Mouse (Mus musculus): ENCODE results near the gene Gas2l1. TPM values are rescaled to one million over a fixed set of nuclear protein-coding genes. Genes with fewer than 3 reads are reported as not detected.

Gene Gas2l1
- polyA plus RNA-seq, 1 experiment = 57.4 TPM

DNA sequence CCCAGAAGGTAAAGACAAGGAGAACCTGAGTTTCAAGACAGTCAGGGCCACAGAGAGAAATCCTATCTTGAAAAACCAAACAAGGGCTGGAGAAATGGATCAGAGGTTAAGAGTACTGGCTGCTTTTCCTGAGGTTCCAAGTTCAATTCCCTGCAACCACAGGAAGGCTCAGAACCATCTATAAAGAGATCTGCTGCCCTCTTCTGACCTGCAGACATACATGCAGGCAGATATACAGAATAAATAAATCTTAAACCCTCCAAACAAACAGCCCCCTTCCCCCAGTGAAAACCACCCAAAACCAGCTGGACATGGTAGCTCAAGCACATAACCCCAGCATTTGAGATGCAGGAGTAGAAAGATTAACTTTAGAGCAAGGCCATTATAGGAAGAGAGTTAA is 10.6 kb upstream of the Gas2l1 start:
- H3K4me3 ChIP-seq (replicated peaks; ENCODE audit: insufficient read depth, low read depth, low read length) = no peak overlapping the region
- H3K27me3 ChIP-seq (ENCODE audit: control insufficient read depth, insufficient read depth, low read length) = no peaks in the 10 kb centered on the region
- no peak for TF ChIP-seq POLR2A (IDR thresholded peaks at IDR 0.05; ENCODE audit: borderline replicate concordance, insufficient read depth, low read length)
- no peak for TF ChIP-seq CTCF (IDR thresholded peaks at IDR 0.05; ENCODE audit: borderline replicate concordance, insufficient read depth, low read depth, low read length)
- DNase-seq = no peak
- no peaks in the 10 kb centered on the region for H3K4me1 ChIP-seq (ENCODE audit: control insufficient read depth, insufficient read depth, low read length)
- H3K27ac ChIP-seq (ENCODE audit: insufficient read depth, low read length) = no peak overlapping the region

DNA sequence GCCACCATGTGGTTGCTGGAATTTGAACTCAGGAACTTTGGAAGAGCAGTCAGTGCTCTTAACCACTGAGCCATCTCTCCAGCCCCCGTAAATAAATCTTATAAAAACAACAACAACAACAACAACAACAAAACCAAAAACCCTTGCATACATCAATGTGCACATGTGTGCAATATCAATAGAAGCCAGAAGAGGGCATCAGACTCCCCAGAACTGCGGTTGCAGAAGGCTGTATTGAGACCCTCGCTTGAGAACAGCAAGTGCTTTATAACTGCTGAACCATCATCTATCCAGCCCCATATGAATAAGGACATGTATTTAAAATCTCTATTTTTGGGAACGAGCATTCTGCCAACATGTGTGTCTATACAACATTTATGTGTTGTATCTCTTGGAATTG is 9.8 kb upstream of the Gas2l1 start:
- 55% methylated on average over 4 of the region's 4 CpGs for WGBS
- H3K27ac ChIP-seq (ENCODE audit: insufficient read depth, low read length) = no peak overlapping the region
- no peak for DNase-seq
- TF ChIP-seq POLR2A (IDR thresholded peaks at IDR 0.05; ENCODE audit: borderline replicate concordance, insufficient read depth, low read length) = no peak
- peak; percentile 35; the same call in 1 of the 2 replicates for TF ChIP-seq CTCF (IDR thresholded peaks at IDR 0.05; ENCODE audit: borderline replicate concordance, insufficient read depth, low read depth, low read length)
- no peaks in the 10 kb centered on the region for H3K4me1 ChIP-seq (ENCODE audit: control insufficient read depth, insufficient read depth, low read length)
- H3K4me3 ChIP-seq (replicated peaks; ENCODE audit: insufficient read depth, low read depth, low read length) = no peak overlapping the region
- H3K27me3 ChIP-seq (ENCODE audit: control insufficient read depth, insufficient read depth, low read length) = no peaks in the 10 kb centered on the region

DNA sequence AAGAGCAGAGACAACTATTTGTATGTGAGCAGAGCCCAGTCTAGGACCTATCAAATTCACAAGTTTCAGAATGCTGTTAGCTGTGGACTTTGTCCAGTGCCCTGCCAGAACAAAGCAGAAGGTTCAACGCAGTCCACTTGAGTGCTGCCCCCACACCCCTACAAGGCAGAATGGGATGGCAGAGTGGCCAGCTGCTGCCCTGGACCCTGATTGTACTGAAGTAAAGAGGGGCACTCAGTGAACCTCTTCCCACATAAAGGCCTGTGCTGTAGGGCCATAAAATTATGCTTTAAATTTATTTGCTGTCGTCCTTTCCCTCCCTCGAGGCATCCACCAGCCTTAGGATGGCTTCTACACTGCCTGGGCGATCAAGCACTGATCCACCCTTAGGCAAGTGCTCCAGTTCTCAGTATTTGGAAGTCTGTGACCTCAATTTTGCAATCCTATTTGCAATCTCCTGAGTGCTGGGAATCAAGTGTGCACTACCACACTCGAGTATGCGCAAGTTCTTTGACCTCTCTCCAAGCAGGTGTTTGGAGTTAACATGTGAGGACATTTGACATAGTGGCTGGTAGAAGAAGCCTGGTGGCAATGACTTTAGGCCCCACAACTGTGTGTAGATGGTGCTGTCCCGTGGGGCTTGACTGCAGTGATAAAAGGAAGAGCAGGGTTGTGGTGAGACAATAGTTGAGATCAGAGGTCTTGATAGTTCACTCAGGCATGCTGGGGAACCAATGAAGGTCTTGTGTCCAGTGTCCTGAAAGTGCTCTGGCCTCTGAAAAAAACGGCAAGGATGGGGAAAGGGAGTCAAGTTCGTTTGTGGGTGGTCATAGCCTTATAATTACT is 3.2 kb upstream of the Gas2l1 start:
- no peak for TF ChIP-seq CTCF (IDR thresholded peaks at IDR 0.05; ENCODE audit: borderline replicate concordance, insufficient read depth, low read depth, low read length)
- TF ChIP-seq POLR2A (IDR thresholded peaks at IDR 0.05; ENCODE audit: borderline replicate concordance, insufficient read depth, low read length) = no peak
- Histone ChIP-seq H3K27me3 (ENCODE audit: control insufficient read depth, insufficient read depth, low read length) (no peaks in the 10 kb centered on the region), H3K4me3 (replicated peaks; ENCODE audit: insufficient read depth, low read depth, low read length) (no peak overlapping the region), H3K27ac (ENCODE audit: insufficient read depth, low read length) (no peak overlapping the region), H3K4me1 (ENCODE audit: control insufficient read depth, insufficient read depth, low read length) (peaks cover 2% of the 10 kb centered on the region; the same call in 1 of the 2 replicates)
- no peak for DNase-seq
- WGBS = 75% methylated on average over 9 of the region's 9 CpGs

DNA sequence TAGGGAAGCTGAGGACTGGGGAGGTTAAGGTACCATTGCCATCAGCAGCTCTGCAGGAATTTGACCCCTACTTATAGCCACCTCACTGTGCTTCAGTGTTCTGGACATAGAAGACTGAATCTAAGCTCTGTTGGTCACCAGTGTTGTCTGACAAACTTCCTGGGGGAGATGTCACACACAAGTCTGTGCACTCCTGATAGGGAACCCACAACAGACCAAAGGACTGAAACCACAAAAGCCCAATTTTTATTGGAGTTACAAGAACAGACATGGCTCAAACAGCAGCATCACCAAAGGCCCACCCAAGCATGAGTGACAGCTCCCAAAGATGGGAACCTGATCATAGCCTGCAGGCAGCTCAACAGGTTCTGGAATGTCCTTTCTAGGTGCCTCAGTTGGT is 1.9 kb upstream of the Gas2l1 start:
- H3K4me3 ChIP-seq (replicated peaks; ENCODE audit: insufficient read depth, low read depth, low read length) = no peak overlapping the region
- TF ChIP-seq CTCF (IDR thresholded peaks at IDR 0.05; ENCODE audit: borderline replicate concordance, insufficient read depth, low read depth, low read length) (no peak), POLR2A (IDR thresholded peaks at IDR 0.05; ENCODE audit: borderline replicate concordance, insufficient read depth, low read length) (no peak)
- no peaks in the 10 kb centered on the region for H3K27me3 ChIP-seq (ENCODE audit: control insufficient read depth, insufficient read depth, low read length)

DNA sequence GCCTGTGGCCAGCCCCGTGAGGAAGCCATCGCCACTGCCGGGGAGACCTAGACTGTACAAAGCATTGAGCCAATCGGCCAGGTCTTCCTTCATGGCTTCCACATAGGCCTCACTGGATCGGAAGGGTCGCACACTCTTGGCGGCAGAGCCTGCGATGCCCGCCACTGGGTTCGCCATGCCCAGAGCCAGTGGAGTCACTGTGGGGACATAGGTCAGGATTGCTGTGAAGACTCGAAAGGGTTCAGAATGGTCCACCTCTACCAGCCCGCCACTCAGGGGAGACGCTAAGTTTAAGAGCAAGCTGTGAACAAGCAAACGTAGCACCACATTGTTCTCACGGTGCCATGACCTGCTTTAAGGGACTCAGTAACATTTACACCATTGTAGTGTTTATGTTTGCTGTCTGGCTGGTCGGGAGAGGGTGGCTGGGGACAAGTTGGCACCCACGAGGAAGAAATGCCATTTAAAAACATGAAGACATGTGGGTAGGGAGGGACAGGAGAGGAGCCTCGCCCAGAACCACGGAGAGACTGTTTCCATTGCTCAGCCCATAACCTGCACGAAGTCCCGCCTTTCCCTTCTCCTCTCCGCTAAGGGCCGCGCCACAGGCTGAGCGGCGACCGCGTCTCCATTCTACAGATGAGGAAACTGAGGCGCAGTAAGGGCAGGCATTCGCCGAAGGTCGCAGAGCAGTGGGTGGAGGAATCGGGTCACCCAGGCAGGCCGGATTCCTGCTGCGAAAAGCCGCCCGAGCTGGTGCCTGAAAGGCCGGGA is 658 bp downstream of the Gas2l1 start:
- Histone ChIP-seq H3K4me3 (replicated peaks; ENCODE audit: insufficient read depth, low read depth, low read length) (peak overlapping the region; percentile 56), H3K4me1 (ENCODE audit: control insufficient read depth, insufficient read depth, low read length) (peaks cover 16% of the 10 kb centered on the region), H3K27ac (ENCODE audit: insufficient read depth, low read length) (no peak overlapping the region), H3K27me3 (ENCODE audit: control insufficient read depth, insufficient read depth, low read length) (no peaks in the 10 kb centered on the region)
- 8% methylated on average over 38 of the region's 38 CpGs for WGBS
- TF ChIP-seq CTCF (IDR thresholded peaks at IDR 0.05; ENCODE audit: borderline replicate concordance, insufficient read depth, low read depth, low read length) (no peak), POLR2A (IDR thresholded peaks at IDR 0.05; ENCODE audit: borderline replicate concordance, insufficient read depth, low read length) (no peak)
- no peak for DNase-seq

More for the DNA sequence above, 1.9 kb upstream of the Gas2l1 start:
- no peak for DNase-seq
- H3K27ac ChIP-seq (ENCODE audit: insufficient read depth, low read length) = no peak overlapping the region
- peaks cover 14% of the 10 kb centered on the region for H3K4me1 ChIP-seq (ENCODE audit: control insufficient read depth, insufficient read depth, low read length)

DNA sequence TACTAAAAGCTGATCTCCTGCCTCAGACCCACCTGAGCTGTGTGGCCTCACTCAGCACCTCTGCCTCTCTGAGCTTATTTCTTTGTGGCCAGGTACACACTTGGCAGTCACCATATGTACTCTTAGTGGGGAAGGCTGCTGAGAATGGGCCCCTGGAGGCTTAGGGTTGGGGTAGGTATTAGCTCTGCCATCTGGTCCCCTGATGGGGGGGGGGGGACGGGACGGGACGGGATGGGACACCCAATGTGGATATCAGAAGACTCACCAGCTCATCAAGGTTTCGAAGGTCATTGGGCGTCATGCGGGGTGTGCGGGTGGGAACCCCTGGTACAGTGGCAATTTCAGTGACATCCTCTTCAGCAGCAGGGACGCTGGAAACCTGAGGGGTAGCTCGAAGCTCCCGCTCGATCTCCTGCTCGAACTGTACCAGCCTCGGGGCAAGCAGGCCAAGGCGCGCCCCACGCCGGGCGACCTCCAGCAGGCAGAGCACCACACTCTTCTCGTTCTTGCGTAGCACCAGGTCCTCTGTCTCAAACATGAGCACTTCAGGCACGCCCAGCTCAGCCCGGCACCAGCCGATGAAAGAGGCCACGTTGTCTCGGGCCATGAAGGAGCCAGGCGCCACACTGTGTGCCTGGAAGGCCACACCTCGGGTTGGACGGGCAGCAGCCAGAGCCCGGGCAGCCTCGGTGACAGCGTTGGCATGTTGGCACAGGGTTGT is 1.4 kb downstream of the Gas2l1 start:
- WGBS = 39% methylated on average over 31 of the region's 31 CpGs
- peak overlapping the region; percentile 56 for H3K4me3 ChIP-seq (replicated peaks; ENCODE audit: insufficient read depth, low read depth, low read length)
- TF ChIP-seq POLR2A (IDR thresholded peaks at IDR 0.05; ENCODE audit: borderline replicate concordance, insufficient read depth, low read length) (no peak), CTCF (IDR thresholded peaks at IDR 0.05; ENCODE audit: borderline replicate concordance, insufficient read depth, low read depth, low read length) (no peak)
- peaks cover 16% of the 10 kb centered on the region for H3K4me1 ChIP-seq (ENCODE audit: control insufficient read depth, insufficient read depth, low read length)
- H3K27ac ChIP-seq (ENCODE audit: insufficient read depth, low read length) = no peak overlapping the region
- H3K27me3 ChIP-seq (ENCODE audit: control insufficient read depth, insufficient read depth, low read length) = no peaks in the 10 kb centered on the region; the same call in 1 of the 2 replicates
- peak; percentile 37 to 48 for DNase-seq

DNA sequence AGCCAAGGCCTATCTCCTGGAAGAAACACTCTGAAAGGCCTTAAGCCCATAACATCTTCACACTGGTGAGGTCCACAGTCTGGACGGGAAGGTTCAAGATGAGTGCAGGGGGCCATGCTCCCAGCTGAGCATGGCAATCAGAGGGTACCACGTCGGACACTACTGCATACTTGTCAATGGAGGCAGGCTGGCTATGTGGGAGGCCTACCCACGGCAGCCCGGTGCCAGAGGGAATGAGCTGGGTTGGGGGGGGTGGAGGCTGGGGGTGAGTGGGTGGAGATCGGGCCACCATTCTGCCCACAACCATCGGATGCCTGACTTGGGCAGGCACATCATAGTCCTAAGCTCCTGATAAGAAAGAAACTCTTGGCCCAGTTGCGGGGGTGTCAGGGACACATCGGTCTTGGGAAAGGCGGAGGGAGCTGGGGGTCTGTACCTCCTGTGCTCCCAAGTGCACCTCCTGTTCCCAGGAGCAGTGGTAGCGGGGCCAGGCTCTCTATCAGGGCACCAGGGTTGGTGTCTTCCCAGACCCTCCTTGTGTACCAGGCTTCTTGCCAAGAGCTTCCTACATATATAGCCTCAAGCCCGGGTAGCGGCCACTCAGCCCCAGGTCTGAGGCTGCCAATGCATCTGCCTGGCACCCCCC is 2.1 kb downstream of the Gas2l1 start:
- Histone ChIP-seq H3K27me3 (ENCODE audit: control insufficient read depth, insufficient read depth, low read length) (no peaks in the 10 kb centered on the region; the same call in 1 of the 2 replicates), H3K4me1 (ENCODE audit: control insufficient read depth, insufficient read depth, low read length) (peaks cover 16% of the 10 kb centered on the region), H3K4me3 (replicated peaks; ENCODE audit: insufficient read depth, low read depth, low read length) (no peak overlapping the region), H3K27ac (ENCODE audit: insufficient read depth, low read length) (no peak overlapping the region)
- no peak for TF ChIP-seq CTCF (IDR thresholded peaks at IDR 0.05; ENCODE audit: borderline replicate concordance, insufficient read depth, low read depth, low read length)
- no peak for TF ChIP-seq POLR2A (IDR thresholded peaks at IDR 0.05; ENCODE audit: borderline replicate concordance, insufficient read depth, low read length)
- WGBS = 68% methylated on average over 13 of the region's 13 CpGs
- DNase-seq = no peak
